ENCODE assay signal across 8 mouse cellular contexts in genomic region chr7:143069751-143070400, GRCm38 (mm10). TPM values are rescaled to one million over a fixed set of nuclear protein-coding genes. Genes with fewer than 3 reads are reported as not detected.
DNase-seq lines count a peak whose midpoint lies in the region; ATAC-seq and TF ChIP-seq lines count a peak whose summit lies in the region.

No protein-coding gene starts in this region.

- peak overlapping the region; percentile 91 for H3K4me2 ChIP-seq in heart, embryonic 11.5 days
- H3K4me2 ChIP-seq in intestine, embryonic 15.5 days (replicated peaks), result peak overlapping the region; percentile 96

- no peaks in the 10 kb centered on the region for H3K9me3 ChIP-seq in heart, embryonic 11.5 days (replicated peaks; ENCODE audit: control insufficient read depth, low read length)
- H3K9me3 ChIP-seq in MEL (replicated peaks; ENCODE audit: insufficient read depth, low read length), result no peaks in the 10 kb centered on the region
- H3K9me3 ChIP-seq in intestine, embryonic 15.5 days, result no peaks in the 10 kb centered on the region
- H3K9me3 ChIP-seq in midbrain, embryonic 10.5 days (replicated peaks), result no peaks in the 10 kb centered on the region

- peak overlapping the region; percentile 85 for H3K4me3 ChIP-seq in heart, embryonic 11.5 days (ENCODE audit: low read depth, low read length)
- H3K4me3 ChIP-seq in MEL (ENCODE audit: control insufficient read depth in 1 of 2, insufficient read depth in 1 of 2, low read depth in 2 of 2, low read length in 2 of 2), result peak overlapping the region; percentile 41 to 73
- H3K4me3 ChIP-seq in intestine, embryonic 15.5 days (replicated peaks), result peak overlapping the region; percentile 80
- H3K4me3 ChIP-seq in midbrain, embryonic 10.5 days, result peak overlapping the region; percentile 93

- 11% methylated on average over 30 of the region's 30 CpGs for WGBS in heart, embryonic 11.5 days (ENCODE audit: insufficient replicate concordance)
- WGBS in intestine, embryonic 15.5 days, result 11% methylated on average over 30 of the region's 30 CpGs
- WGBS in midbrain, embryonic 10.5 days, result 16% methylated on average over 30 of the region's 30 CpGs

- no peak for TF ChIP-seq CTCF in MEL (IDR thresholded peaks at IDR 0.05 in 2 of 3, conservative IDR thresholded peaks at IDR 0.05 in 1 of 3; ENCODE audit: control insufficient read depth in 1 of 3, insufficient read depth in 1 of 3, low read depth in 2 of 3, low read length in 3 of 3, poor library complexity in 1 of 3, severe bottlenecking in 1 of 3)

- H3K9ac ChIP-seq in heart, embryonic 11.5 days (ENCODE audit: low read depth, low read length), result peak overlapping the region; percentile 91
- H3K9ac ChIP-seq in MEL (ENCODE audit: control insufficient read depth, low read depth, low read length, poor library complexity, severe bottlenecking), result peak overlapping the region; percentile 78
- peak overlapping the region; percentile 82 for H3K9ac ChIP-seq in intestine, embryonic 15.5 days

- no peak for DNase-seq in heart, postnatal 4 days
- DNase-seq in MEL (ENCODE audit: low read depth, low spot score), result peak; percentile 17
- DNase-seq in midbrain, embryonic 10.5 days (ENCODE audit: low spot score), result peak; percentile 26
- no peak for DNase-seq in adipocyte (ENCODE audit: low spot score)
- DNase-seq in frontal cortex, postnatal 25 days (ENCODE audit: low spot score in 2 of 2), result no peak

- H3K4me1 ChIP-seq in heart, embryonic 11.5 days (ENCODE audit: control insufficient read depth, insufficient read depth, low read length), result peaks cover 15% of the 10 kb centered on the region
- peaks cover 0 to 17% of the 10 kb centered on the region in 2 experiments; a peak in 2 of 4 replicates for H3K4me1 ChIP-seq in MEL (ENCODE audit: control insufficient read depth in 1 of 2, insufficient read depth in 2 of 2, low read length in 2 of 2)
- H3K4me1 ChIP-seq in intestine, embryonic 15.5 days (replicated peaks), result peaks cover 21% of the 10 kb centered on the region
- H3K4me1 ChIP-seq in midbrain, embryonic 10.5 days, result peaks cover 33% of the 10 kb centered on the region

- H3K36me3 ChIP-seq in heart, embryonic 11.5 days (ENCODE audit: control insufficient read depth, insufficient read depth, low read length), result peaks cover 31% of the 10 kb centered on the region
- H3K36me3 ChIP-seq in MEL (ENCODE audit: control insufficient read depth in 1 of 2, insufficient read depth in 2 of 2, low read length in 2 of 2), result peaks cover 0 to 6% of the 10 kb centered on the region in 2 experiments; a peak in 2 of 4 replicates
- peaks cover 21% of the 10 kb centered on the region; the same call in 1 of the 2 replicates for H3K36me3 ChIP-seq in intestine, embryonic 15.5 days
- peaks cover 47% of the 10 kb centered on the region for H3K36me3 ChIP-seq in midbrain, embryonic 10.5 days

- no peak for TF ChIP-seq RAD21 in MEL (IDR thresholded peaks at IDR 0.05; ENCODE audit: low read depth, low read length)

- H3K27ac ChIP-seq in heart, embryonic 11.5 days (ENCODE audit: low read depth, low read length), result peak overlapping the region; percentile 92
- H3K27ac ChIP-seq in MEL (ENCODE audit: control insufficient read depth, low read depth, low read length), result peak overlapping the region; percentile 63
- H3K27ac ChIP-seq in intestine, embryonic 15.5 days, result peak overlapping the region; percentile 82
- peak overlapping the region; percentile 92 for H3K27ac ChIP-seq in midbrain, embryonic 10.5 days (replicated peaks)

- no peak for ATAC-seq in heart, embryonic 11.5 days (replicated peaks; ENCODE audit: insufficient number of reproducible peaks, low FRiP score, low TSS enrichment)
- ATAC-seq in erythroblast, adult 5-6 weeks (replicated peaks; ENCODE audit: low FRiP score, poor library complexity, severe bottlenecking), result peak; percentile 45
- ATAC-seq in intestine, embryonic 15.5 days, result peak; percentile 27; the same call in 1 of the 2 replicates

- peaks cover 3% of the 10 kb centered on the region; the same call in 1 of the 2 replicates for H3K27me3 ChIP-seq in heart, embryonic 11.5 days (ENCODE audit: control insufficient read depth, insufficient read depth, low read length)
- no peaks in the 10 kb centered on the region for H3K27me3 ChIP-seq in MEL (ENCODE audit: control insufficient read depth in 1 of 2, insufficient read depth in 2 of 2, low read length in 2 of 2)
- H3K27me3 ChIP-seq in intestine, embryonic 15.5 days (replicated peaks), result no peaks in the 10 kb centered on the region
- no peaks in the 10 kb centered on the region for H3K27me3 ChIP-seq in midbrain, embryonic 10.5 days (ENCODE audit: low read depth, poor library complexity, severe bottlenecking)

- no peak; a peak in 1 of 4 replicates for TF ChIP-seq POLR2A in MEL (IDR thresholded peaks at IDR 0.05; ENCODE audit: control insufficient read depth in 1 of 2, insufficient read depth in 1 of 2, low read depth in 1 of 2, low read length in 2 of 2, poor library complexity in 1 of 2)

- peaks cover 15% of the 10 kb centered on the region for H3K79me2 ChIP-seq in MEL (ENCODE audit: control insufficient read depth, insufficient read depth, low read length, poor library complexity)

- no peak for TF ChIP-seq EP300 in MEL (IDR thresholded peaks at IDR 0.05; ENCODE audit: low read depth in 1 of 2, low read length in 2 of 2)

TF ChIP-seq in MEL, 35 proteins besides CTCF, POLR2A, EP300 and RAD21:
- TF ChIP-seq NELFE (IDR thresholded peaks at IDR 0.05; ENCODE audit: low read depth, low read length) (no peak), MYB (IDR thresholded peaks at IDR 0.05; ENCODE audit: low read depth, low read length) (no peak)
TF ChIP-seq in MEL: peak in this region for 0.

RNA-seq across cellular contexts. Expression of gene Tssc4, which starts 0.8 kb away (rescaled TPM):
- polyA plus RNA-seq in heart, embryonic 11.5 days (2014; fragmentation: Nextera tagmentation; extraction: Ambion mirVana), result 36.2 and 48.4 TPM in 2 replicates
- total RNA-seq in heart, postnatal 4 days (2021), result 10 to 100 TPM; 32.6 to 33.9 TPM
- total RNA-seq in MEL (2012; rRNA removed), result 63.9 and 76.9 TPM in 2 replicates
- 10 to 100 TPM in 1 of 2 experiments, not detected in 1; 75.6 TPM for polyA plus RNA-seq in MEL (2012; ENCODE audit: insufficient read depth in 1 of 2, insufficient read length in 2 of 2, low read depth in 1 of 2, low replicate concordance in 2 of 2, missing spikeins in 1 of 2)
- total RNA-seq in erythroblast, adult 5-6 weeks (2015; ENCODE audit: low replicate concordance), result 1.3 and 11.1 TPM in 2 replicates
- 5.3 and 16.4 TPM in 2 replicates for total RNA-seq in erythroblast, adult 5-6 weeks (2017; ENCODE audit: low replicate concordance)
- 76.0 and 76.2 TPM in 2 replicates for polyA plus RNA-seq in intestine, embryonic 15.5 days (2015; fragmentation: Nextera tagmentation; extraction: Ambion mirVana)
- polyA plus RNA-seq in midbrain, embryonic 10.5 days (2016; fragmentation: Nextera tagmentation; extraction: Ambion mirVana), result 136 and 142 TPM in 2 replicates

RNA-seq across cellular contexts. Expression of gene Cd81, which starts 17.3 kb away (rescaled TPM):
- polyA plus RNA-seq in heart, embryonic 11.5 days (2014; fragmentation: Nextera tagmentation; extraction: Ambion mirVana), result 632 and 701 TPM in 2 replicates
- 100 to 1,000 TPM; 600 to 620 TPM for total RNA-seq in heart, postnatal 4 days (2021)
- total RNA-seq in MEL (2012; rRNA removed), result 86.8 and 105 TPM in 2 replicates
- 100 to 1,000 TPM in 1 of 2 experiments, not detected in 1; 133 TPM for polyA plus RNA-seq in MEL (2012; ENCODE audit: insufficient read depth in 1 of 2, insufficient read length in 2 of 2, low read depth in 1 of 2, low replicate concordance in 2 of 2, missing spikeins in 1 of 2)
- total RNA-seq in erythroblast, adult 5-6 weeks (2015; ENCODE audit: low replicate concordance), result 59.4 and 65.9 TPM in 2 replicates
- total RNA-seq in erythroblast, adult 5-6 weeks (2017; ENCODE audit: low replicate concordance), result 40.8 and 80.4 TPM in 2 replicates
- 411 and 413 TPM in 2 replicates for polyA plus RNA-seq in intestine, embryonic 15.5 days (2015; fragmentation: Nextera tagmentation; extraction: Ambion mirVana)
- polyA plus RNA-seq in midbrain, embryonic 10.5 days (2016; fragmentation: Nextera tagmentation; extraction: Ambion mirVana), result 267 and 279 TPM in 2 replicates

RNA-seq across cellular contexts. Expression of gene Trpm5, which starts 24.6 kb away (rescaled TPM):
- polyA plus RNA-seq in heart, embryonic 11.5 days (2014; fragmentation: Nextera tagmentation; extraction: Ambion mirVana), result 1.2 and 2.4 TPM in 2 replicates
- total RNA-seq in heart, postnatal 4 days (2021), result under 1 TPM; 0.74 to 0.93 TPM
- 1.5 and 1.7 TPM in 2 replicates for total RNA-seq in MEL (2012; rRNA removed)
- 1 to 10 TPM in 1 of 2 experiments, not detected in 1; 1.9 TPM for polyA plus RNA-seq in MEL (2012; ENCODE audit: insufficient read depth in 1 of 2, insufficient read length in 2 of 2, low read depth in 1 of 2, low replicate concordance in 2 of 2, missing spikeins in 1 of 2)
- total RNA-seq in erythroblast, adult 5-6 weeks (2015; ENCODE audit: low replicate concordance), result not detected in 2 replicates
- total RNA-seq in erythroblast, adult 5-6 weeks (2017; ENCODE audit: low replicate concordance), result not detected in 2 replicates
- polyA plus RNA-seq in intestine, embryonic 15.5 days (2015; fragmentation: Nextera tagmentation; extraction: Ambion mirVana), result 8.2 and 9.8 TPM in 2 replicates
- 0.62 and 0.93 TPM in 2 replicates for polyA plus RNA-seq in midbrain, embryonic 10.5 days (2016; fragmentation: Nextera tagmentation; extraction: Ambion mirVana)

RNA-seq across cellular contexts. Expression of gene Kcnq1, which starts 36.3 kb away (rescaled TPM):
- polyA plus RNA-seq in heart, embryonic 11.5 days (2014; fragmentation: Nextera tagmentation; extraction: Ambion mirVana), result 9.2 and 12.1 TPM in 2 replicates
- 10 to 100 TPM; 51.7 to 55.3 TPM for total RNA-seq in heart, postnatal 4 days (2021)
- 0.85 and 0.96 TPM in 2 replicates for total RNA-seq in MEL (2012; rRNA removed)
- under 1 TPM in 1 of 2 experiments, not detected in 1; 0.63 TPM for polyA plus RNA-seq in MEL (2012; ENCODE audit: insufficient read depth in 1 of 2, insufficient read length in 2 of 2, low read depth in 1 of 2, low replicate concordance in 2 of 2, missing spikeins in 1 of 2)
- total RNA-seq in erythroblast, adult 5-6 weeks (2015; ENCODE audit: low replicate concordance), result not detected in 2 replicates
- not detected in 2 replicates for total RNA-seq in erythroblast, adult 5-6 weeks (2017; ENCODE audit: low replicate concordance)
- polyA plus RNA-seq in intestine, embryonic 15.5 days (2015; fragmentation: Nextera tagmentation; extraction: Ambion mirVana), result 7.9 and 9.9 TPM in 2 replicates
- 0.69 and 1.1 TPM in 2 replicates for polyA plus RNA-seq in midbrain, embryonic 10.5 days (2016; fragmentation: Nextera tagmentation; extraction: Ambion mirVana)

Comparison
In these comparisons a context has a peak if more than half of its experiments do, and no peak if none do; other contexts are left out.
1. DNase-seq: peak in MEL (single experiment) and midbrain, embryonic 10.5 days (single experiment); none in heart, postnatal 4 days (single experiment), adipocyte (single experiment) and frontal cortex, postnatal 25 days (0 of 2).
2. Peak in every context shown above with its lines, with median percentiles within 50 percentile points of each other: H3K27ac ChIP-seq, H3K4me3 ChIP-seq and H3K9ac ChIP-seq.